Mouse (Mus musculus): ENCODE measurements around the gene Zfp763.

- peak in 1 of 2 experiments; percentile 42; a peak in 2 of 4 replicates for TF ChIP-seq CTCF (conservative IDR thresholded peaks at IDR 0.05 in 1 of 2, IDR thresholded peaks at IDR 0.05 in 1 of 2; ENCODE audit: low read depth in 2 of 2, low read length in 2 of 2)
- no peak for TF ChIP-seq CHD2 (IDR thresholded peaks at IDR 0.05; ENCODE audit: low read length)
Observed at GRCm38 (mm10) chr17:33032900-33033891, at the start of gene Zfp763.

Data from CH12.LX (cell line).